Mouse (Mus musculus): ENCODE measurements around the gene Lpgat1.

Lpgat1 gene

GRCm38 (mm10) chr1:191717601-191718498 lies at the start of gene Lpgat1:
Gene Lpgat1, plus strand, starts transcription at chr1:191717834.
- peak; percentile 23 for DNase-seq (ENCODE audit: low read depth, low spot score)

GRCm38 (mm10) chr1:191668030-191668429 lies 49.6 kb upstream of the Lpgat1 start:
- DNase-seq (ENCODE audit: low read depth, low spot score): no peak

GRCm38 (mm10) chr1:191674071-191674470 lies 43.6 kb upstream of the Lpgat1 start:
- DNase-seq (ENCODE audit: low read depth, low spot score): no peak

- DNase-seq (ENCODE audit: low read depth, low spot score): no peak
Observed at GRCm38 (mm10) chr1:191681633-191682032, 36.0 kb upstream of the Lpgat1 start.

GRCm38 (mm10) chr1:191687531-191687930 lies 30.1 kb upstream of the Lpgat1 start:
- DNase-seq (ENCODE audit: low read depth, low spot score): no peak

- DNase-seq (ENCODE audit: low read depth, low spot score): no peak
Observed at GRCm38 (mm10) chr1:191693231-191693630, 24.4 kb upstream of the Lpgat1 start.

- peak; percentile 56 for DNase-seq (ENCODE audit: low read depth, low spot score)
Observed at GRCm38 (mm10) chr1:191698253-191698795, 19.3 kb upstream of the Lpgat1 start.

GRCm38 (mm10) chr1:191704535-191704934 lies 13.1 kb upstream of the Lpgat1 start:
- no peak for DNase-seq (ENCODE audit: low read depth, low spot score)

GRCm38 (mm10) chr1:191706541-191707078 lies 11.0 kb upstream of the Lpgat1 start:
- no peak for DNase-seq (ENCODE audit: low read depth, low spot score)

- DNase-seq (ENCODE audit: low read depth, low spot score): no peak
Observed at GRCm38 (mm10) chr1:191709811-191710210, 7.8 kb upstream of the Lpgat1 start.

GRCm38 (mm10) chr1:191712224-191712838 lies 5.3 kb upstream of the Lpgat1 start:
- DNase-seq (ENCODE audit: low read depth, low spot score): peak; percentile 23

- no peak for DNase-seq (ENCODE audit: low read depth, low spot score)
Observed at GRCm38 (mm10) chr1:191713813-191714212, 3.8 kb upstream of the Lpgat1 start.

- no peak for DNase-seq (ENCODE audit: low read depth, low spot score)
Observed at GRCm38 (mm10) chr1:191715150-191715549, 2.5 kb upstream of the Lpgat1 start.

- no peak for DNase-seq (ENCODE audit: low read depth, low spot score)
Observed at GRCm38 (mm10) chr1:191717141-191717540, 493 bp upstream of the Lpgat1 start.

GRCm38 (mm10) chr1:191718522-191719281 lies 1.1 kb downstream of the Lpgat1 start:
- peak; percentile 57 for DNase-seq (ENCODE audit: low read depth, low spot score)

GRCm38 (mm10) chr1:191719326-191719725 lies 1.7 kb downstream of the Lpgat1 start:
- DNase-seq (ENCODE audit: low read depth, low spot score): peak; percentile 12

GRCm38 (mm10) chr1:191720419-191720818 lies 2.8 kb downstream of the Lpgat1 start:
- no peak for DNase-seq (ENCODE audit: low read depth, low spot score)

GRCm38 (mm10) chr1:191722706-191723105 lies 5.1 kb downstream of the Lpgat1 start:
- no peak for DNase-seq (ENCODE audit: low read depth, low spot score)

GRCm38 (mm10) chr1:191723675-191724074 lies 6.0 kb downstream of the Lpgat1 start:
- DNase-seq (ENCODE audit: low read depth, low spot score): no peak

- DNase-seq (ENCODE audit: low read depth, low spot score): no peak
Observed at GRCm38 (mm10) chr1:191724385-191725061, 6.9 kb downstream of the Lpgat1 start.

- no peak for DNase-seq (ENCODE audit: low read depth, low spot score)
Observed at GRCm38 (mm10) chr1:191732623-191733022, 15.0 kb downstream of the Lpgat1 start.
